Mouse (Mus musculus): Measurements from ENCODE around the gene Olfr1410. TPM values are rescaled to one million over a fixed set of nuclear protein-coding genes. Genes with fewer than 3 reads are reported as not detected.

The Olfr1410 gene
- polyA plus RNA-seq, 1 experiment from 2014 or later, result not detected

GRCm38 (mm10) chr1:92636015-92636414, 30.4 kb downstream of the Olfr1410 start:
- Histone ChIP-seq H3K27me3 (ENCODE audit: control insufficient read depth, insufficient read depth, low read length) (no peaks in the 10 kb centered on the region), H3K4me3 (ENCODE audit: low read depth, low read length) (no peak overlapping the region), H3K36me3 (ENCODE audit: control insufficient read depth, insufficient read depth, low read length) (peaks cover 11% of the 10 kb centered on the region), H3K4me1 (replicated peaks; ENCODE audit: control insufficient read depth, insufficient read depth) (peaks cover 3% of the 10 kb centered on the region; the same call in 1 of the 2 replicates), H3K9me3 (ENCODE audit: control insufficient read depth, low read length) (no peaks in the 10 kb centered on the region), H3K4me2 (replicated peaks; ENCODE audit: low read depth) (no peak overlapping the region), H3K9ac (ENCODE audit: low read length) (no peak overlapping the region), H3K27ac (replicated peaks) (no peak overlapping the region)
- WGBS, result 81% methylated on average over 8 of the region's 8 CpGs
- ATAC-seq (ENCODE audit: low FRiP score, low TSS enrichment) (no peak), DNase-seq (ENCODE audit: low spot score) (no peak)
- no peak for TF ChIP-seq EP300 (optimal IDR thresholded peaks at IDR 0.05)
- TF ChIP-seq CTCF (IDR thresholded peaks at IDR 0.05; ENCODE audit: low read depth), result no peak

- TF ChIP-seq EP300 (optimal IDR thresholded peaks at IDR 0.05) (no peak), CTCF (IDR thresholded peaks at IDR 0.05; ENCODE audit: low read depth) (no peak)
- Histone ChIP-seq H3K4me3 (ENCODE audit: low read depth, low read length) (no peak overlapping the region), H3K9ac (ENCODE audit: low read length) (no peak overlapping the region), H3K27ac (replicated peaks) (no peak overlapping the region), H3K4me1 (replicated peaks; ENCODE audit: control insufficient read depth, insufficient read depth) (peaks cover 3% of the 10 kb centered on the region; the same call in 1 of the 2 replicates), H3K4me2 (replicated peaks; ENCODE audit: low read depth) (no peak overlapping the region), H3K27me3 (ENCODE audit: control insufficient read depth, insufficient read depth, low read length) (no peaks in the 10 kb centered on the region), H3K9me3 (ENCODE audit: control insufficient read depth, low read length) (no peaks in the 10 kb centered on the region), H3K36me3 (ENCODE audit: control insufficient read depth, insufficient read depth, low read length) (peaks cover 11% of the 10 kb centered on the region)
- WGBS, result 91% methylated on average over 11 of the region's 11 CpGs
- no peak for DNase-seq (ENCODE audit: low spot score)
- ATAC-seq (ENCODE audit: low FRiP score, low TSS enrichment), result no peak
Observed at GRCm38 (mm10) chr1:92636676-92637075, 31.1 kb downstream of the Olfr1410 start.

GRCm38 (mm10) chr1:92637501-92638172, 32.1 kb downstream of the Olfr1410 start:
- Histone ChIP-seq H3K27ac (replicated peaks) (no peak overlapping the region), H3K36me3 (ENCODE audit: control insufficient read depth, insufficient read depth, low read length) (peaks cover 11% of the 10 kb centered on the region), H3K27me3 (ENCODE audit: control insufficient read depth, insufficient read depth, low read length) (no peaks in the 10 kb centered on the region), H3K9me3 (ENCODE audit: control insufficient read depth, low read length) (no peaks in the 10 kb centered on the region), H3K4me3 (ENCODE audit: low read depth, low read length) (no peak overlapping the region), H3K4me1 (replicated peaks; ENCODE audit: control insufficient read depth, insufficient read depth) (peaks cover 3% of the 10 kb centered on the region; the same call in 1 of the 2 replicates), H3K4me2 (replicated peaks; ENCODE audit: low read depth) (no peak overlapping the region), H3K9ac (ENCODE audit: low read length) (no peak overlapping the region)
- TF ChIP-seq CTCF (IDR thresholded peaks at IDR 0.05; ENCODE audit: low read depth), result no peak
- TF ChIP-seq EP300 (optimal IDR thresholded peaks at IDR 0.05), result no peak
- ATAC-seq (ENCODE audit: low FRiP score, low TSS enrichment) (no peak), DNase-seq (ENCODE audit: low spot score) (no peak)
- WGBS, result 89% methylated on average over 15 of the region's 15 CpGs

GRCm38 (mm10) chr1:92638181-92638580, 32.6 kb downstream of the Olfr1410 start:
- H3K27ac ChIP-seq (replicated peaks), result no peak overlapping the region

GRCm38 (mm10) chr1:92638736-92639135, 33.2 kb downstream of the Olfr1410 start:
- H3K27ac ChIP-seq (replicated peaks), result no peak overlapping the region
- peaks cover 11% of the 10 kb centered on the region for H3K36me3 ChIP-seq (ENCODE audit: control insufficient read depth, insufficient read depth, low read length)
- TF ChIP-seq EP300 (optimal IDR thresholded peaks at IDR 0.05), result no peak
- no peaks in the 10 kb centered on the region for H3K9me3 ChIP-seq (ENCODE audit: control insufficient read depth, low read length)
- ATAC-seq (ENCODE audit: low FRiP score, low TSS enrichment), result no peak
- WGBS, result 93% methylated on average over 4 of the region's 4 CpGs
- H3K4me2 ChIP-seq (replicated peaks; ENCODE audit: low read depth), result no peak overlapping the region
- no peak overlapping the region for H3K4me3 ChIP-seq (ENCODE audit: low read depth, low read length)
- no peaks in the 10 kb centered on the region for H3K27me3 ChIP-seq (ENCODE audit: control insufficient read depth, insufficient read depth, low read length)
- peaks cover 3% of the 10 kb centered on the region; the same call in 1 of the 2 replicates for H3K4me1 ChIP-seq (replicated peaks; ENCODE audit: control insufficient read depth, insufficient read depth)
- H3K9ac ChIP-seq (ENCODE audit: low read length), result no peak overlapping the region
- DNase-seq (ENCODE audit: low spot score), result no peak

More at GRCm38 (mm10) chr1:92638181-92638580, 32.6 kb downstream of the Olfr1410 start:
- no peak for ATAC-seq (ENCODE audit: low FRiP score, low TSS enrichment)
- Histone ChIP-seq H3K9me3 (ENCODE audit: control insufficient read depth, low read length) (no peaks in the 10 kb centered on the region), H3K9ac (ENCODE audit: low read length) (no peak overlapping the region), H3K27me3 (ENCODE audit: control insufficient read depth, insufficient read depth, low read length) (no peaks in the 10 kb centered on the region), H3K4me3 (ENCODE audit: low read depth, low read length) (no peak overlapping the region), H3K36me3 (ENCODE audit: control insufficient read depth, insufficient read depth, low read length) (peaks cover 11% of the 10 kb centered on the region), H3K4me2 (replicated peaks; ENCODE audit: low read depth) (no peak overlapping the region), H3K4me1 (replicated peaks; ENCODE audit: control insufficient read depth, insufficient read depth) (peaks cover 3% of the 10 kb centered on the region; the same call in 1 of the 2 replicates)
- no peak for TF ChIP-seq CTCF (IDR thresholded peaks at IDR 0.05; ENCODE audit: low read depth)
- TF ChIP-seq EP300 (optimal IDR thresholded peaks at IDR 0.05), result no peak
- DNase-seq (ENCODE audit: low spot score), result no peak
- WGBS, result 79% methylated on average over 3 of the region's 3 CpGs

GRCm38 (mm10) chr1:92640393-92640792, 34.8 kb downstream of the Olfr1410 start:
- Histone ChIP-seq H3K4me3 (ENCODE audit: low read depth, low read length) (no peak overlapping the region), H3K9me3 (ENCODE audit: control insufficient read depth, low read length) (no peaks in the 10 kb centered on the region), H3K36me3 (ENCODE audit: control insufficient read depth, insufficient read depth, low read length) (peaks cover 11% of the 10 kb centered on the region), H3K9ac (ENCODE audit: low read length) (0 out of 2 replicates have a peak overlapping the region, but pooled peaks have one; percentile 2), H3K27ac (replicated peaks) (no peak overlapping the region), H3K27me3 (ENCODE audit: control insufficient read depth, insufficient read depth, low read length) (no peaks in the 10 kb centered on the region), H3K4me1 (replicated peaks; ENCODE audit: control insufficient read depth, insufficient read depth) (peaks cover 3% of the 10 kb centered on the region; the same call in 1 of the 2 replicates), H3K4me2 (replicated peaks; ENCODE audit: low read depth) (peak overlapping the region; percentile 96; the same call in 1 of the 2 replicates)
- TF ChIP-seq EP300 (optimal IDR thresholded peaks at IDR 0.05) (no peak), CTCF (IDR thresholded peaks at IDR 0.05; ENCODE audit: low read depth) (no peak)
- 80% methylated on average over 6 of the region's 6 CpGs for WGBS
- DNase-seq (ENCODE audit: low spot score) (no peak), ATAC-seq (ENCODE audit: low FRiP score, low TSS enrichment) (no peak)
